Mouse (Mus musculus): ENCODE measurements around the gene Arhgap9. TPM values are rescaled to one million over a fixed set of nuclear protein-coding genes. Genes with fewer than 3 reads are reported as not detected.

The Arhgap9 gene
- total and polyA plus RNA-seq, 3 experiments: 43.3 to 89.2 (median 54.8) TPM

DNA sequence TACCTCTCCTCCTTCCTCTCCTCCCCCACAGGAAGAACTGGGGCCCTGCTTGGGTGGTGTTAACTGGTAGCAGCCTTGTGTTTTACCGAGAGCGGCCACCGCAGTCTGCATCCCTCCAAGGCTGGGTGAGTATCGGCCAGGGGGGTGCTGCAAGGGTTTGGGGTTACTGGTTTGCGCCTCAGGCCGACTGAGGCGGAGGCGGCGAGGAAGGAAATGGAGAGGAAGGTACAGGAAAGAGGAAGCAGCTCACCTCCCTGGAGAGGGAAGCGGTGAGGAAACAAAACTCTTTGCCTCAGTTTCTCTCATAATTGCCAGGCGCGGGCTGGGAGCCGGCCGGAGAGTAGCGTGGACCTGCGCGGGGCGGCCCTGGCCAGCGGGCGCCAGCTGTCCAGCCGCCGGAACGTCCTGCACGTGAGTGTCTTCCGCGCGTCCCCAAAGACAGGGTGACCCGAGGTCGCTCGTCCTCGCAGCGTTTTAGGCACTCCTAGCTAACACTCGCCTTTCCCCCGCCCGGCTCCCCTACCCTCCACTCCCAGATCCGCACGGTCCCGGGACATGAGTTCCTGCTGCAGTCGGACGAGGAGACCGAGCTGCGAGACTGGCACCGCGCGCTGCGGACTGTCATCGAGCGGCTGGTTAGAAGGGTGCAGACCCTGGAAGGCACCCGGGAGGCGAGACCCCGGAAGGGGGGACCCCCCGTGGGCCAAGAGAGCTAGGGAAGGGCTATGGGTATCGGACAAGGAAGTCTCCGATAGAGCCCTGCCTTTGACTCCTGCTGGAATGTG, 4.4 kb downstream of the Arhgap9 start:
- Histone ChIP-seq H3K4me1 (ENCODE audit: insufficient read depth, low read depth, low read length) (peaks cover 99% of the 10 kb centered on the region), H3K4me3 (ENCODE audit: low read depth, low read length) (peak overlapping the region; percentile 85), H3K9me3 (replicated peaks) (no peaks in the 10 kb centered on the region), H3K36me3 (replicated peaks) (peaks cover 62% of the 10 kb centered on the region), H3K27me3 (ENCODE audit: insufficient read depth, low read length) (no peaks in the 10 kb centered on the region)
- no peak; the same call in 1 of the 2 replicates for ATAC-seq (ENCODE audit: extremely low read depth, insufficient number of reproducible peaks, low FRiP score, poor library complexity, severe bottlenecking)
- no peak for TF ChIP-seq GATA2 (IDR thresholded peaks at IDR 0.05; ENCODE audit: borderline replicate concordance, low read depth, low read length)
- TF ChIP-seq GATA1 (IDR thresholded peaks at IDR 0.05; ENCODE audit: borderline replicate concordance, low read length): no peak
- TF ChIP-seq POLR2AphosphoS5 (IDR thresholded peaks at IDR 0.05; ENCODE audit: insufficient replicate concordance, low read depth, low read length): no peak
- TF ChIP-seq CTCF (IDR thresholded peaks at IDR 0.05; ENCODE audit: low read depth, low read length): no peak
- no peak for TF ChIP-seq TAL1 (conservative IDR thresholded peaks at IDR 0.05; ENCODE audit: low read depth, low read length)
- DNase-seq (ENCODE audit: low spot score): peak; percentile 74

DNA sequence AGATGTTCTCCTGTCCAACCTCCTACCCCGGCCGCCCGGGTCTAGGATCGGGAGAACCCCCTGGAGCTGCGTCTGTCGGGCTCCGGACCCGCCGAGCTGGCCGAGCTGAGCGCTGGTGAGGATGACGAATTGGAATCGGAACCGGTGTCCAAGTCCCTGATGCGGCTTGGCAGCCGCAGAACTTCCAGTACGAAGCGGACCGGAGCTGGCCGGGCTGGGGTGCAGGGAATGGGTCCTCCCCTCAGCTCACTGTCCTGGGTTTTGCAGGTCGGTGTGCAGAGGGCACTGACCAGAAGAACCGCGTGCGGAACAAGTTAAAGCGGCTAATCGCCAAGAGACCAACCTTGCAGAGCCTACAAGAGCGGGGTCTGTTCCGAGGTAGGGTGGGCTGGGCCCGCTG, 5.1 kb downstream of the Arhgap9 start:
- H3K27me3 ChIP-seq (ENCODE audit: insufficient read depth, low read length): no peaks in the 10 kb centered on the region
- H3K4me3 ChIP-seq (ENCODE audit: low read depth, low read length): peak overlapping the region; percentile 85
- DNase-seq (ENCODE audit: low spot score) (no peak), ATAC-seq (ENCODE audit: extremely low read depth, insufficient number of reproducible peaks, low FRiP score, poor library complexity, severe bottlenecking) (no peak)
- peaks cover 98% of the 10 kb centered on the region for H3K4me1 ChIP-seq (ENCODE audit: insufficient read depth, low read depth, low read length)
- TF ChIP-seq POLR2AphosphoS5 (IDR thresholded peaks at IDR 0.05; ENCODE audit: insufficient replicate concordance, low read depth, low read length) (no peak), GATA1 (IDR thresholded peaks at IDR 0.05; ENCODE audit: borderline replicate concordance, low read length) (no peak)
- peaks cover 65% of the 10 kb centered on the region for H3K36me3 ChIP-seq (replicated peaks)
- no peaks in the 10 kb centered on the region for H3K9me3 ChIP-seq (replicated peaks)

GRCm38 (mm10) chr10:127327461-127328145, 5.8 kb downstream of the Arhgap9 start:
- H3K4me1 ChIP-seq (ENCODE audit: insufficient read depth, low read depth, low read length): peaks cover 96% of the 10 kb centered on the region
- H3K36me3 ChIP-seq (replicated peaks): peaks cover 72% of the 10 kb centered on the region
- H3K9me3 ChIP-seq (replicated peaks): no peaks in the 10 kb centered on the region
- H3K4me3 ChIP-seq (ENCODE audit: low read depth, low read length): peak overlapping the region; percentile 85
- ATAC-seq (ENCODE audit: extremely low read depth, insufficient number of reproducible peaks, low FRiP score, poor library complexity, severe bottlenecking) (no peak), DNase-seq (ENCODE audit: low spot score) (no peak)
- H3K27me3 ChIP-seq (ENCODE audit: insufficient read depth, low read length): no peaks in the 10 kb centered on the region
- TF ChIP-seq GATA2 (IDR thresholded peaks at IDR 0.05; ENCODE audit: borderline replicate concordance, low read depth, low read length) (no peak), POLR2AphosphoS5 (IDR thresholded peaks at IDR 0.05; ENCODE audit: insufficient replicate concordance, low read depth, low read length) (no peak), TAL1 (conservative IDR thresholded peaks at IDR 0.05; ENCODE audit: low read depth, low read length) (no peak), GATA1 (IDR thresholded peaks at IDR 0.05; ENCODE audit: borderline replicate concordance, low read length) (no peak), CTCF (IDR thresholded peaks at IDR 0.05; ENCODE audit: low read depth, low read length) (no peak)

GRCm38 (mm10) chr10:127330212-127330611, 8.4 kb downstream of the Arhgap9 start:
- Histone ChIP-seq H3K27me3 (ENCODE audit: insufficient read depth, low read length) (no peaks in the 10 kb centered on the region), H3K4me3 (ENCODE audit: low read depth, low read length) (no peak overlapping the region; the same call in 1 of the 2 replicates), H3K9me3 (replicated peaks) (no peaks in the 10 kb centered on the region), H3K4me1 (ENCODE audit: insufficient read depth, low read depth, low read length) (peaks cover 74% of the 10 kb centered on the region), H3K36me3 (replicated peaks) (peaks cover 75% of the 10 kb centered on the region)
- DNase-seq (ENCODE audit: low spot score) (no peak), ATAC-seq (ENCODE audit: extremely low read depth, insufficient number of reproducible peaks, low FRiP score, poor library complexity, severe bottlenecking) (no peak)
- no peak for TF ChIP-seq CTCF (IDR thresholded peaks at IDR 0.05; ENCODE audit: low read depth, low read length)
- no peak for TF ChIP-seq POLR2AphosphoS5 (IDR thresholded peaks at IDR 0.05; ENCODE audit: insufficient replicate concordance, low read depth, low read length)
- no peak for TF ChIP-seq GATA2 (IDR thresholded peaks at IDR 0.05; ENCODE audit: borderline replicate concordance, low read depth, low read length)
- TF ChIP-seq TAL1 (conservative IDR thresholded peaks at IDR 0.05; ENCODE audit: low read depth, low read length): no peak
- TF ChIP-seq GATA1 (IDR thresholded peaks at IDR 0.05; ENCODE audit: borderline replicate concordance, low read length): no peak

- Histone ChIP-seq H3K27me3 (ENCODE audit: insufficient read depth, low read length) (peaks cover 9% of the 10 kb centered on the region; the same call in 1 of the 2 replicates), H3K4me3 (ENCODE audit: low read depth, low read length) (no peak overlapping the region), H3K9me3 (replicated peaks) (no peaks in the 10 kb centered on the region), H3K36me3 (replicated peaks) (peaks cover 55% of the 10 kb centered on the region), H3K4me1 (ENCODE audit: insufficient read depth, low read depth, low read length) (peaks cover 62% of the 10 kb centered on the region)
- DNase-seq (ENCODE audit: low spot score) (no peak), ATAC-seq (ENCODE audit: extremely low read depth, insufficient number of reproducible peaks, low FRiP score, poor library complexity, severe bottlenecking) (no peak)
- TF ChIP-seq TAL1 (conservative IDR thresholded peaks at IDR 0.05; ENCODE audit: low read depth, low read length) (no peak), POLR2AphosphoS5 (IDR thresholded peaks at IDR 0.05; ENCODE audit: insufficient replicate concordance, low read depth, low read length) (no peak), CTCF (IDR thresholded peaks at IDR 0.05; ENCODE audit: low read depth, low read length) (peak; percentile 53)
Observed at GRCm38 (mm10) chr10:127332211-127332874, 10.6 kb downstream of the Arhgap9 start.

- Histone ChIP-seq H3K4me3 (ENCODE audit: low read depth, low read length) (no peak overlapping the region), H3K36me3 (replicated peaks) (peaks cover 47% of the 10 kb centered on the region), H3K27me3 (ENCODE audit: insufficient read depth, low read length) (peaks cover 15% of the 10 kb centered on the region), H3K9me3 (replicated peaks) (no peaks in the 10 kb centered on the region), H3K4me1 (ENCODE audit: insufficient read depth, low read depth, low read length) (peaks cover 62% of the 10 kb centered on the region)
- ATAC-seq (ENCODE audit: extremely low read depth, insufficient number of reproducible peaks, low FRiP score, poor library complexity, severe bottlenecking) (no peak), DNase-seq (ENCODE audit: low spot score) (no peak)
- TF ChIP-seq GATA1 (IDR thresholded peaks at IDR 0.05; ENCODE audit: borderline replicate concordance, low read length) (no peak), POLR2AphosphoS5 (IDR thresholded peaks at IDR 0.05; ENCODE audit: insufficient replicate concordance, low read depth, low read length) (no peak), CTCF (IDR thresholded peaks at IDR 0.05; ENCODE audit: low read depth, low read length) (no peak)
Observed at GRCm38 (mm10) chr10:127333152-127333551, 11.4 kb downstream of the Arhgap9 start.
